Mouse (Mus musculus) megakaryocyte, embryonic 14.5 days (primary cell): ENCODE data around the gene Spem2. TPM values are rescaled to one million over a fixed set of nuclear protein-coding genes. Genes with fewer than 3 reads are reported as not detected.

Experiments used
- H3K27me3 ChIP-seq: replicated peaks from 2 replicates; pipeline ENCODE3; 2012; ENCODE audit warnings: inconsistent platforms
- H3K36me3 ChIP-seq: replicated peaks from 2 replicates; pipeline ENCODE3; 2012; ENCODE audit warnings: low read length, inconsistent platforms, mixed read lengths
- H3K4me1 ChIP-seq: 2 replicates; pipeline ENCODE4 v1.6.1; 2012; ENCODE audit warnings: inconsistent platforms
- H3K4me3 ChIP-seq: replicated peaks from 2 replicates; pipeline ENCODE3; 2012; ENCODE audit warnings: moderate library complexity, mild to moderate bottlenecking, inconsistent platforms
- H3K9me3 ChIP-seq: 2 replicates; pipeline ENCODE4 v1.6.1; 2012; ENCODE audit warnings: inconsistent platforms
- FLI1 ChIP-seq: IDR thresholded peaks from 2 replicates; pipeline ENCODE4 v1.6.1; 2012; ENCODE audit warnings: low read length, inconsistent platforms, mixed read lengths
- GATA1 ChIP-seq: IDR thresholded peaks from 3 replicates; pipeline ENCODE4 v1.6.1; 2012; ENCODE audit warnings: mixed read lengths, low read length, inconsistent platforms, borderline replicate concordance
- polyA plus RNA-seq: library from polyadenylated mRNA; stranded (reverse); fragments of >175 nt; gene quantifications from 2 replicates; pipeline ENCODE4 v1.2.3, GENCODE M21; 2012; ENCODE audit warnings: low replicate concordance; ENCODE audit not compliant: insufficient read depth

Gene Spem2
- polyA plus RNA-seq, 1 experiment: not detected

DNA sequence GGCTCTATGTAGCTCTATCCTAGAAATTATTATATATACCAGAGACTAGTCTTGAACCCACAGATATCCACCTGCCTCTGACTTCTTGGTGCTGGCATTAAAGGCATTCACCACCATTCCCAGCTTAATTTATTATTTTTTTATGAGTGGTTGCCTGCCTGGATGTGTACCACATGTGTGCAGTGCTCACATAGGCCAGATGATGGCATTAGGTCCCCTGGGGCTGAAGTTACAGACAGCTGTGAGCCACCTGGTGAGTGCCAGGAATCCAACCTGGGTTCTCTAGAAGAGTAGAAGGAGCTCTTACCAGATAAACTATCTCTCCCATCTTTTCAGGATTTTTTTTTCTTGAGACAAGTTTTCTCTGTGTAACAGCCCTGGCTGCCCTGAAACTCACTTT is 8.0 kb downstream of the Spem2 start:
- H3K4me1 ChIP-seq: no peaks in the 10 kb centered on the region
- H3K27me3 ChIP-seq: peaks cover 68% of the 10 kb centered on the region
- TF ChIP-seq FLI1 (no peak), GATA1 (no peak)
- no peaks in the 10 kb centered on the region for H3K36me3 ChIP-seq
- H3K4me3 ChIP-seq: no peak overlapping the region
- peaks cover 7% of the 10 kb centered on the region for H3K9me3 ChIP-seq

- TF ChIP-seq GATA1 (no peak), FLI1 (no peak)
These were observed 10.6 kb downstream of the Spem2 start for GRCm38 (mm10) chr11:69807641-69808040.

DNA sequence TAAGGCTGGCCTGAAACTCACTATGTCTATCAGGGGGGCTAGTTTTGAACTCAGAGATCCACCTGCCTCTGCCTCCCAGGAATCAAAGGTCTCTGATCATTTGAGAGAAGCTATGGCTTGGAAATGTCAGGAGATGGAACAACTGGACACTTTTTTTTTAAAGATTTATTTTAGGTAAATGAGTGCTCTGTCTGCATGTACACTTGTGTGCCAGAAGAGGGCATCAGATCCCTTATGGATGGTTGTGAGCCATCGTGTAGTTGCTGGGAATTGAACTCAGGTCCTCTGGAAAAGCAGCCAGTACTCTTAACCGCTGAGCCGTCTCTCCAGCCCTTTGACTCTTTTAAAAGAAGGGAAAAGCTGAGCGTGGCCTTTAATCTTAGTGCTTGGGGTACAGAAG is 11.9 kb downstream of the Spem2 start:
- Histone ChIP-seq H3K4me1 (peaks cover 34% of the 10 kb centered on the region), H3K4me3 (no peak overlapping the region), H3K9me3 (peaks cover 7% of the 10 kb centered on the region), H3K27me3 (peaks cover 78% of the 10 kb centered on the region), H3K36me3 (no peaks in the 10 kb centered on the region)
- no peak for TF ChIP-seq FLI1
- TF ChIP-seq GATA1: no peak

More at GRCm38 (mm10) chr11:69807641-69808040, 10.6 kb downstream of the Spem2 start:
- Histone ChIP-seq H3K9me3 (peaks cover 7% of the 10 kb centered on the region), H3K36me3 (no peaks in the 10 kb centered on the region), H3K27me3 (peaks cover 69% of the 10 kb centered on the region), H3K4me3 (no peak overlapping the region), H3K4me1 (peaks cover 21% of the 10 kb centered on the region)

DNA sequence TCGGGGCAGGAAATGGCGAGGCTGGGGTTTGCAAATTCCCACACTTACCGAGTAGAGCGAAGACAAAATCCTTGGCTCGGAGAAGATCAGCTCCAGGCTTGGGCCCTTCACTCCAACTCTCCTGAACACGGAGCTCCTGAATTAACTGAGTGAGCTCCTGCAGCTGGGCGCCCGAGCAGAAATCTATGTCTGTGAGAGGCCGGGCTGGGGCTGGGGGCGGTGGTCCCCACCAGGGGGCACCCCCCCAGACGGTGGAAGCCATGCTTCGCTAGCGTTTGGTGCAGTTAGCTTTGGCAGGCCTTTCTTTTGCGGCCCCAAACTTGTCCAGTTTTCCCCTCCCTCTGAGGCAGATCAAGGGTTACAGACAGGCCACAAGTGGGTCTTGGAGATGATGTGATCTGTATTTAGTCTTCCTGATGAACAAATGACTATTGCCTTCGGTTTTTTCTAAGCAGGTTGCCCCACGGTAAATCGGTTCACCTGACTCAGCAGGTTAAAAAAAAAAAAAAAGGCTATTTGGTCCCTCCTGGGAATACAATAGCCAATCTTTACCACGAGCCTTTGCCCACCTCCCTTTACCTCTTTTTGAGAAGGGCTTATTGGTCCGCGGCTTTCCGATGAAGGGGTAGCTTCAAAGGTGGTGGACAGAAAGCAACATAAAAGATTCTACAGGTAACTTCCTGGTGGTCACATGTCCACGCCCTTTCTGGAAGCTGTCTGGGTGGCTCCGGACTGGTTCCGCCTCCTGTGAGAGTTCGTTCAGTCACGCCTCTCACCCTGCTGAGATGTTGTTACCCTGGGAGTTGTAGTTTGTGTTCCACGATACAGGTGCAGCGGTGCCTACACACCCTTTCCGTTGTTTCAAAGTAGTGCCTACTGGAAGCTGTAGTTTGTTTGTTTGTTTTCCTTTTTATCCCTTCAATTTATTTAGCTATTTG is 13.0 kb downstream of the Spem2 start, which contains the start of gene Tmem102:
Gene Tmem102, minus strand, starts transcription at position 653 of the 938 bp plus-strand sequence.
- H3K4me3 ChIP-seq: no peak within 1 kb of the TSS
- H3K9me3 ChIP-seq: peaks cover 2% of the 10 kb centered on the region
- peaks cover 78% of the 10 kb centered on the region for H3K27me3 ChIP-seq
- peaks cover 45% of the 10 kb centered on the region for H3K4me1 ChIP-seq
- H3K36me3 ChIP-seq: no peaks in the 10 kb centered on the region
- TF ChIP-seq FLI1 (no peak), GATA1 (no peak)

GRCm38 (mm10) chr11:69804652-69804940 is 13.7 kb downstream of the Spem2 start:
- Histone ChIP-seq H3K4me1 (peaks cover 51% of the 10 kb centered on the region), H3K27me3 (peaks cover 83% of the 10 kb centered on the region), H3K4me3 (no peak overlapping the region)

DNA sequence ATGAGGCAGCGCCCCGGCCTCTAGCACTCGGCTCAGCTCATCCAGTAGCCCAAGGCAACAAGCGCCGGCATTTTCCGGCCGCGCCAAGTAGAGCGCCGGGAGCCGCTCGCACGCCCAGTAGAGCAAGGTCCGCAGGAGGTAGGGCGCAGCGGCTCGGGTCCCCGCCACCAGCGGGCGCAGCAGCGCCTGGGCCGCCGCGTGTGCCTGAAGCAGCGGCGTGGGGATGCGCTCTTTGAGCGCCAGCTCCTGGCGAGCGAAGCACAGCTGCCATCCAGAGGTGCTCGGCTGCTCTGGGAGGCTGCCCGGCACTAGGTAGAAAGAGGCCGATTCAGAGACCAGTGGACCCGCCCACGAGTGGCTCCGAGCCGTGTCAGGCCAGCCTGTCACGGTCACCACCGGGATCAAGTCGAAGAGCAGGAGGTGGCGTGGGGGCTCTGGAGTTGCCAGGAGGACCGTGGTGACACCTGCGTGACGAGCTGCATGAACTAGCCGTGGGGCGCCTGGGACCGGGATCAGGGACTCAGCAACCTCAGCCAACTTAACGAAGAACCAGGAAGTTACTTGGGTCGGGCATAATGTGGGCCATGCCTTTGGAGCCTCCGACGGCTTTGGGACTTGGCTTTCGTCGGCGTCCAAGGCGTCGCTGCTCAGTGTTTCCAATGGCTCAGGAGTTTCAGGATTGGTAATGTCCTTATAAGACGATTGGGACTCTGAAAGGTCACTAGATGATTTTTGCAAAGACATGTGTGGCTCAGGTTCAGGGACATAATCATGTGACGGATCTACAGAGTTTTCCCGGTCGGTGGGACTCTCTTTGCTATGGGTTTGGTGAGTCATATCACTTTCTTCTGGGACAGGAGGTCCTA is 14.2 kb downstream of the Spem2 start:
- peak overlapping the region; percentile 90 for H3K4me3 ChIP-seq
- H3K9me3 ChIP-seq: peaks cover 2% of the 10 kb centered on the region; the same call in 1 of the 2 replicates
- peaks cover 84% of the 10 kb centered on the region for H3K27me3 ChIP-seq
- H3K36me3 ChIP-seq: no peaks in the 10 kb centered on the region
- TF ChIP-seq FLI1 (no peak), GATA1 (no peak)
- H3K4me1 ChIP-seq: peaks cover 56% of the 10 kb centered on the region

More at GRCm38 (mm10) chr11:69804652-69804940, 13.7 kb downstream of the Spem2 start:
- TF ChIP-seq GATA1 (no peak), FLI1 (no peak)
- Histone ChIP-seq H3K9me3 (peaks cover 2% of the 10 kb centered on the region; the same call in 1 of the 2 replicates), H3K36me3 (no peaks in the 10 kb centered on the region)

DNA sequence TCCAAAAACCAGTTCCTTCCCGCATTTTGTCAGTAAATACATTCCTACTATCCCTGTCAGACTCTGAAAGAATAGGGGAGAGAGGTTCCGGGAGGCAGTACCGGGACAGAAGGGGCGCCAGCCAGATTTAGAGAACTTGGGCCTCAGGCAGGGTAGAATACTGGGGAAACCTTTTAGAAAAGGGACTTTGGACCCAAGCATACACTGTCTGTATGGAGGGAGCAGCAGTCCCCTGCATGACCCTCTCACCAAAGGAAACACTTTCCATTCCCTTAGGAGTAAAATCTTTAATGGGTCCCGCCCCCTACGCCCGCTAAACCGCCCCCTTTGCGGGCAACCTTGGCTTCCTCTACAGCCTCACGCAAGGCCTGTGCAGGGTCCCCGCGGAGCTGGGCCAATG is 14.9 kb downstream of the Spem2 start:
- TF ChIP-seq FLI1 (no peak), GATA1 (no peak)
- peaks cover 87% of the 10 kb centered on the region for H3K27me3 ChIP-seq
- peaks cover 57% of the 10 kb centered on the region for H3K4me1 ChIP-seq

DNA sequence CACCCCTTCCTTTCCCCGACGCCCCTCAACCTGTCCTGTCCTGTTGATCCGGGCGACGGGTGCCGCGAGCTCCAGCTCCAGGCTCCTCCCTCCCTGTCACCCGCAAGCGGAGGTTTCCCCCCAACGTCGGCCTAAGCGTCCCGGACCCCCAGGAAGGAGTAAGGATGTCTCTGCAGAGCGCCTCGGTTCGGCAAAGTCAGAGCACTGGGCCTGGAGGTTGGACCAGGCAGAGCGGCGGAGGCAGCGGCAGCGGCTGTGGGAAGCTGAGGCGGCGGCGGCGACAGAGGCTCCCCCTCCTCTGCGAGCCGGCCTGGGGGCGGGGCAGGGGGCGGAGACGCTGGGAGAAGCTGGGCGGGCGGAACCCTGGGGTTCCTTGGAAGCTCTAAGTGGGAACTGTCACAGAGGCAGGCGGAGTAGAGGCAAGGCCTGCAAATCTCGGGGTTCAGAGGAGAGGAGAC is 15.6 kb downstream of the Spem2 start:
- TF ChIP-seq FLI1 (no peak), GATA1 (no peak)
- peaks cover 2% of the 10 kb centered on the region; the same call in 1 of the 2 replicates for H3K9me3 ChIP-seq
- no peaks in the 10 kb centered on the region for H3K36me3 ChIP-seq
- H3K27me3 ChIP-seq: peaks cover 91% of the 10 kb centered on the region
- H3K4me3 ChIP-seq: peak overlapping the region; percentile 90
- peaks cover 62% of the 10 kb centered on the region for H3K4me1 ChIP-seq

More for the DNA sequence above, 14.9 kb downstream of the Spem2 start:
- H3K4me3 ChIP-seq: peak overlapping the region; percentile 90
- H3K36me3 ChIP-seq: no peaks in the 10 kb centered on the region
- H3K9me3 ChIP-seq: peaks cover 2% of the 10 kb centered on the region; the same call in 1 of the 2 replicates

GRCm38 (mm10) chr11:69801379-69801977 is 16.8 kb downstream of the Spem2 start, which contains the start of gene Fgf11:
TSS of gene Fgf11 (minus strand) at chr11:69801857.
- Histone ChIP-seq H3K36me3 (no peaks in the 10 kb centered on the region), H3K4me3 (peak within 1 kb of the TSS; percentile 90), H3K27me3 (peaks cover 92% of the 10 kb centered on the region), H3K9me3 (peaks cover under 1% of the 10 kb centered on the region; the same call in 1 of the 2 replicates), H3K4me1 (peaks cover 65% of the 10 kb centered on the region)
- no peak for TF ChIP-seq FLI1
- TF ChIP-seq GATA1: no peak
